Comparison of ENCODE assay signal across 8 mouse cellular contexts in the genomic region with DNA sequence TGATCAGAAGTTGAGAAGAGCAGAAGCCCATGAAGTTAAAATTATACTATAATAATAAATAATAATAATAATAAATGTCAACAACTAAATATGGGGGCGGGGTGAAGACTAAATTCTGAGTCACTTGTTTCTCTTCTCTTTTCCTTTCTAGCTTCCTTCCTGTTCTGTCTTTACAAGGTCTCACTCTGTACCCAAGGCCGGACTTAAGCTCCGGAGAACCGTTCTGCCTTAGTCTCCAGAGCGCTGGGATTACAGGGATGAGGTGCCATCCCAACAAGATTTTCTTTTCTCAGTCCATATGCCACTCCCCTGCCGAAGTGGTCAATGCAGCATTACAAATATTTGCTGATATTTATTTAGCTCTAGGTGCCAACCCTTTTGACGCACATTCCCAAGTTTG. TPM values are rescaled to one million over a fixed set of nuclear protein-coding genes. Genes with fewer than 3 reads are reported as not detected.
DNase-seq lines count a peak whose midpoint lies in the region; ATAC-seq and TF ChIP-seq lines count a peak whose summit lies in the region.

No protein-coding gene starts in this region.

- peak overlapping the region; percentile 73 for H3K4me2 ChIP-seq in hindbrain, embryonic 16.5 days (ENCODE audit: low read length)

- peak overlapping the region; percentile 83 for H3K4me3 ChIP-seq in layer of hippocampus, adult 2 months
- peak overlapping the region; percentile 62 for H3K4me3 ChIP-seq in hindbrain, embryonic 16.5 days (ENCODE audit: low read length)
- peak overlapping the region; percentile 30 for H3K4me3 ChIP-seq in macrophage (ENCODE audit: inconsistent target)

- WGBS in hindbrain, embryonic 16.5 days: 17% methylated on average over 7 of the region's 7 CpGs
- WGBS in macrophage (ENCODE audit: missing documents): 14% methylated on average over 7 of the region's 7 CpGs

- H3K27ac ChIP-seq in layer of hippocampus, adult 2 months: peak overlapping the region; percentile 97
- H3K27ac ChIP-seq in hindbrain, embryonic 16.5 days (ENCODE audit: low read depth, low read length): peak overlapping the region; percentile 99
- H3K27ac ChIP-seq in macrophage: peak overlapping the region; percentile 95

- peaks cover 20% of the 10 kb centered on the region for H3K4me1 ChIP-seq in hindbrain, embryonic 16.5 days (ENCODE audit: control insufficient read depth, insufficient read depth, low read depth, low read length)

- no peak for DNase-seq in layer of hippocampus, adult 2 months (ENCODE audit: low spot score in 2 of 2)
- DNase-seq in layer of hippocampus, adult 11-12 months (ENCODE audit: low spot score): no peak
- DNase-seq in embryo, embryonic 10.5 days (ENCODE audit: low spot score): peak; percentile 53
- no peak for DNase-seq in layer of hippocampus, postnatal 14 days (ENCODE audit: low spot score in 2 of 2)
- DNase-seq in urinary bladder, postnatal 36 days (ENCODE audit: low spot score in 2 of 2): no peak
- DNase-seq in c-Kit-positive CD71-positive TER-119-positive erythroid progenitor cells, embryonic 14.5 days (ENCODE audit: low spot score): no peak

- no peaks in the 10 kb centered on the region for H3K9me3 ChIP-seq in hindbrain, embryonic 16.5 days (ENCODE audit: control insufficient read depth, low read length)

- H3K79me2 ChIP-seq in macrophage (ENCODE audit: inconsistent target): peaks cover 34% of the 10 kb centered on the region

- H3K36me3 ChIP-seq in hindbrain, embryonic 16.5 days (ENCODE audit: control insufficient read depth, insufficient read depth, low read length): no peaks in the 10 kb centered on the region
- no peaks in the 10 kb centered on the region for H3K36me3 ChIP-seq in macrophage (ENCODE audit: inconsistent target)

- no peaks in the 10 kb centered on the region for H3K27me3 ChIP-seq in hindbrain, embryonic 16.5 days (replicated peaks; ENCODE audit: control insufficient read depth, insufficient read depth, low read length)

- TF ChIP-seq CTCF in layer of hippocampus, adult 2 months (conservative IDR thresholded peaks at IDR 0.05): no peak

- ATAC-seq in hindbrain, embryonic 16.5 days: no peak

- H3K9ac ChIP-seq in hindbrain, embryonic 16.5 days (ENCODE audit: low read depth, low read length): peak overlapping the region; percentile 97

RNA-seq across cellular contexts. Expression of gene D1Ertd622e, which starts 0.5 kb away (rescaled TPM):
- total RNA-seq in layer of hippocampus, adult 2 months (2021): 10 to 100 TPM; 42.1 to 42.8 TPM
- polyA plus RNA-seq in hindbrain, embryonic 16.5 days (2015; fragmentation: Nextera tagmentation; extraction: Ambion mirVana): 59.7 and 60.5 TPM in 2 replicates
- 100 to 1,000 TPM in 1 of 26 experiments, 10 to 100 TPM in 20, 1 to 10 TPM in 5; 6.4 to 109 (median 22.0) TPM for total RNA-seq in macrophage (2018; cell fraction: chromatin; rRNA removed)
- total RNA-seq in macrophage (2018; cell fraction: cytosol; rRNA removed): 100 to 1,000 TPM in 1 of 26 experiments, 10 to 100 TPM in 25; 55.1 to 152 (median 72.1) TPM
- 100 to 1,000 TPM in 1 of 26 experiments, 10 to 100 TPM in 25; 13.7 to 108 (median 47.6) TPM for total RNA-seq in macrophage (2018; cell fraction: nucleus; rRNA removed)
- polyA plus RNA-seq in macrophage (2018): 51.1 to 93.2 TPM (median 65.8 TPM) in 3 replicates
- total RNA-seq in layer of hippocampus, postnatal 14 days (2021): 10 to 100 TPM; 39.5 to 39.6 TPM

Comparison
In these comparisons a context has a peak if more than half of its experiments do, and no peak if none do; other contexts are left out.
1. H3K4me3 ChIP-seq: peak in every context shown above with its lines; median percentile 83 in layer of hippocampus, adult 2 months; 62 in hindbrain, embryonic 16.5 days; 30 in macrophage.